ENCODE assay signal across 21 mouse cellular contexts in the genomic region with DNA sequence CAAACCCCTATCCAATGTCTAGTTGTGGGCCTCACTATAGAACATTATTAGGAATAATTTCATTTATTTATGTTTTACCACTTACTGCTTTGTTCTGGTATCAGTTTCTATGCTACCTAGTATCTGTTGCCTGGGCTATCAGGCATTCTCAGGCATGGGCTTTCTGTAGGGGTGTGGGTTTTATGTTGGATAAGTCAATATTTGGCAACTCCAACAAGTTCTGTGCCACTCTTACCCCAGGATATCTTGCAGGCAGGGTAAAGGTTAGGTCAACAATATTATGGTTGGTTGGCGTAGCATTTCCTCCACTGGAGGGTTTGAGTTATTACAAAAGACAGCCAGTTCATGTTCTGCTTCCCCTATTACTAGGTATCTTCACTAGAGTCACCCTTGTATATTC.
A peak's percentile ranks its signal among the peaks of the same experiment; 100 is the strongest.
DNase-seq lines count a peak whose midpoint lies in the region; ATAC-seq and TF ChIP-seq lines count a peak whose summit lies in the region.
"Had no signal": no experiment of that assay in that cellular context is flagged by ENCODE, and none has a peak within 500 bp of the region (broad histone marks: within the 10 kb centered on the region; RNA-seq: fewer than 3 reads in every experiment).

No protein-coding gene starts in this region.

- no peaks in the 10 kb centered on the region for H3K36me3 ChIP-seq in liver, embryonic 13.5 days
- no peaks in the 10 kb centered on the region for H3K36me3 ChIP-seq in liver, postnatal 0 days (replicated peaks; ENCODE audit: insufficient read depth, low read length)
- H3K36me3 ChIP-seq in stomach, embryonic 15.5 days = no peaks in the 10 kb centered on the region
- H3K36me3 ChIP-seq: forebrain, embryonic 10.5 days; hindbrain, embryonic 12.5 days; hindbrain, embryonic 15.5 days had no signal

- H3K4me1 ChIP-seq in liver, embryonic 13.5 days (replicated peaks) = no peaks in the 10 kb centered on the region
- H3K4me1 ChIP-seq in liver, postnatal 0 days (ENCODE audit: insufficient read depth) = no peaks in the 10 kb centered on the region
- H3K4me1 ChIP-seq in stomach, embryonic 15.5 days = no peaks in the 10 kb centered on the region
- H3K4me1 ChIP-seq: forebrain, embryonic 10.5 days; forebrain, embryonic 13.5 days; hindbrain, embryonic 12.5 days; hindbrain, embryonic 15.5 days had no signal

- H3K27me3 ChIP-seq in liver, embryonic 13.5 days = no peaks in the 10 kb centered on the region
- no peaks in the 10 kb centered on the region for H3K27me3 ChIP-seq in liver, postnatal 0 days (ENCODE audit: insufficient read depth, low read length)
- no peaks in the 10 kb centered on the region for H3K27me3 ChIP-seq in stomach, embryonic 15.5 days (replicated peaks)
- H3K27me3 ChIP-seq: forebrain, embryonic 13.5 days; hindbrain, embryonic 12.5 days; hindbrain, embryonic 15.5 days had no signal

- 37% methylated on average over 1 of the region's 1 CpGs for WGBS in liver, embryonic 13.5 days (ENCODE audit: insufficient replicate concordance)
- 24% methylated on average over 1 of the region's 1 CpGs for WGBS in liver, postnatal 0 days (ENCODE audit: insufficient replicate concordance)
- WGBS in stomach, embryonic 15.5 days = 48% methylated on average over 1 of the region's 1 CpGs

- H3K9me3 ChIP-seq in liver, embryonic 13.5 days (replicated peaks) = no peaks in the 10 kb centered on the region
- no peaks in the 10 kb centered on the region for H3K9me3 ChIP-seq in liver, postnatal 0 days (ENCODE audit: low read length)
- no peaks in the 10 kb centered on the region for H3K9me3 ChIP-seq in stomach, embryonic 15.5 days
- H3K9me3 ChIP-seq: forebrain, embryonic 10.5 days; forebrain, embryonic 13.5 days; hindbrain, embryonic 12.5 days; hindbrain, embryonic 15.5 days had no signal

- no peak for TF ChIP-seq EP300 in liver, postnatal 0 days (IDR thresholded peaks at IDR 0.05; ENCODE audit: low read depth)

- H3K4me3 ChIP-seq in liver, embryonic 13.5 days (replicated peaks) = no peak overlapping the region
- H3K4me3 ChIP-seq in liver, postnatal 0 days (ENCODE audit: low read depth, low read length) = no peak overlapping the region
- H3K4me3 ChIP-seq in stomach, embryonic 15.5 days (replicated peaks) = no peak overlapping the region
- H3K4me3 ChIP-seq: forebrain, embryonic 10.5 days; forebrain, embryonic 13.5 days; gastrocnemius, adult 2 months; hindbrain, embryonic 12.5 days; hindbrain, embryonic 15.5 days had no signal

- no peak for DNase-seq in liver, embryonic 13.5 days
- DNase-seq in liver = no peak
- no peak for DNase-seq in liver, postnatal 0 days
- no peak for DNase-seq in adrenal gland, adult 18-20 months (ENCODE audit: low spot score in 2 of 2)
- DNase-seq in frontal cortex, postnatal 36 days (ENCODE audit: low spot score in 2 of 2) = no peak
- DNase-seq: adrenal gland, adult 8-10 months; adrenal gland, postnatal 25 days; cerebellum, adult 11-12 months; cerebellum, adult 8-10 months; cerebellum, postnatal 14 days; gastrocnemius, adult 2 months; gastrocnemius, postnatal 14 days; heart, adult 11 months had no signal

- no peak overlapping the region for H3K4me2 ChIP-seq in liver, embryonic 13.5 days
- H3K4me2 ChIP-seq in liver, postnatal 0 days (ENCODE audit: low read depth, low read length) = no peak overlapping the region
- no peak overlapping the region for H3K4me2 ChIP-seq in stomach, embryonic 15.5 days
- H3K4me2 ChIP-seq: forebrain, embryonic 13.5 days; heart, embryonic 11.5 days; hindbrain, embryonic 12.5 days; hindbrain, embryonic 15.5 days had no signal

- TF ChIP-seq CTCF in liver, postnatal 0 days (IDR thresholded peaks at IDR 0.05; ENCODE audit: low read depth) = no peak

- H3K9ac ChIP-seq in liver, embryonic 13.5 days = no peak overlapping the region
- H3K9ac ChIP-seq in liver, postnatal 0 days (replicated peaks) = no peak overlapping the region
- H3K9ac ChIP-seq in stomach, embryonic 15.5 days = no peak overlapping the region
- H3K9ac ChIP-seq: forebrain, embryonic 13.5 days; hindbrain, embryonic 12.5 days; hindbrain, embryonic 15.5 days had no signal

- peak; percentile 53; the same call in 1 of the 2 replicates for ATAC-seq in liver, embryonic 13.5 days (ENCODE audit: low read depth)
- peak; percentile 73 for ATAC-seq in liver, postnatal 0 days
- peak; percentile 87 for ATAC-seq in stomach, embryonic 15.5 days (ENCODE audit: insufficient read depth, low FRiP score, low read depth)
- ATAC-seq: CD4-positive, CD25-positive, alpha-beta regulatory T cell, adult 4 months; forebrain, embryonic 13.5 days; forebrain, embryonic 16.5 days had no signal

- H3K27ac ChIP-seq in liver, embryonic 13.5 days = no peak overlapping the region
- H3K27ac ChIP-seq in liver, postnatal 0 days (ENCODE audit: low read depth) = no peak overlapping the region
- H3K27ac ChIP-seq in stomach, embryonic 15.5 days = no peak overlapping the region
- H3K27ac ChIP-seq: forebrain, embryonic 10.5 days; forebrain, embryonic 13.5 days; gastrocnemius, adult 2 months; hindbrain, embryonic 12.5 days; hindbrain, embryonic 15.5 days had no signal
